Mouse (Mus musculus): ENCODE measurements around the gene Vmac. TPM values are rescaled to one million over a fixed set of nuclear protein-coding genes. Genes with fewer than 3 reads are reported as not detected.

Gene Vmac
- polyA plus RNA-seq, 1 experiment from 2014 or later = 18.1 TPM

- Histone ChIP-seq H3K4me2 (replicated peaks; ENCODE audit: low read depth, low read length) (no peak overlapping the region), H3K4me1 (replicated peaks; ENCODE audit: control insufficient read depth, insufficient read depth, low read length) (no peaks in the 10 kb centered on the region), H3K9ac (ENCODE audit: low read depth, low read length) (no peak overlapping the region), H3K36me3 (ENCODE audit: control insufficient read depth, insufficient read depth, low read length) (peaks cover 50% of the 10 kb centered on the region), H3K27me3 (ENCODE audit: control insufficient read depth, insufficient read depth, low read length) (no peaks in the 10 kb centered on the region), H3K9me3 (ENCODE audit: control insufficient read depth, low read length) (no peaks in the 10 kb centered on the region), H3K27ac (ENCODE audit: low read depth, low read length) (no peak overlapping the region), H3K4me3 (ENCODE audit: low read depth, low read length) (no peak overlapping the region)
- DNase-seq (ENCODE audit: low spot score) = no peak
- no peak for ATAC-seq (ENCODE audit: low FRiP score)
- WGBS = 93% methylated on average over 1 of the region's 1 CpGs
These were observed 11.3 kb downstream of the Vmac start for GRCm38 (mm10) chr17:56706515-56706914.

- H3K36me3 ChIP-seq (ENCODE audit: control insufficient read depth, insufficient read depth, low read length) = peaks cover 37% of the 10 kb centered on the region
These were observed 14.8 kb downstream of the Vmac start for GRCm38 (mm10) chr17:56703038-56703437.

GRCm38 (mm10) chr17:56700451-56700850, 17.4 kb downstream of the Vmac start:
- Histone ChIP-seq H3K4me2 (replicated peaks; ENCODE audit: low read depth, low read length) (no peak overlapping the region), H3K36me3 (ENCODE audit: control insufficient read depth, insufficient read depth, low read length) (peaks cover 30% of the 10 kb centered on the region), H3K9me3 (ENCODE audit: control insufficient read depth, low read length) (no peaks in the 10 kb centered on the region), H3K4me3 (ENCODE audit: low read depth, low read length) (no peak overlapping the region), H3K9ac (ENCODE audit: low read depth, low read length) (no peak overlapping the region), H3K27me3 (ENCODE audit: control insufficient read depth, insufficient read depth, low read length) (no peaks in the 10 kb centered on the region), H3K4me1 (replicated peaks; ENCODE audit: control insufficient read depth, insufficient read depth, low read length) (no peaks in the 10 kb centered on the region), H3K27ac (ENCODE audit: low read depth, low read length) (no peak overlapping the region)
- DNase-seq (ENCODE audit: low spot score) = no peak
- ATAC-seq (ENCODE audit: low FRiP score) = no peak
- WGBS = 83% methylated on average over 2 of the region's 2 CpGs

More at GRCm38 (mm10) chr17:56703038-56703437, 14.8 kb downstream of the Vmac start:
- no peak overlapping the region for H3K4me3 ChIP-seq (ENCODE audit: low read depth, low read length)
- H3K9ac ChIP-seq (ENCODE audit: low read depth, low read length) = no peak overlapping the region
- 86% methylated on average over 4 of the region's 4 CpGs for WGBS
- no peak overlapping the region for H3K4me2 ChIP-seq (replicated peaks; ENCODE audit: low read depth, low read length)
- H3K4me1 ChIP-seq (replicated peaks; ENCODE audit: control insufficient read depth, insufficient read depth, low read length) = no peaks in the 10 kb centered on the region
- H3K27ac ChIP-seq (ENCODE audit: low read depth, low read length) = no peak overlapping the region
- H3K9me3 ChIP-seq (ENCODE audit: control insufficient read depth, low read length) = no peaks in the 10 kb centered on the region
- no peaks in the 10 kb centered on the region for H3K27me3 ChIP-seq (ENCODE audit: control insufficient read depth, insufficient read depth, low read length)
- ATAC-seq (ENCODE audit: low FRiP score) (no peak), DNase-seq (ENCODE audit: low spot score) (no peak)

GRCm38 (mm10) chr17:56693851-56694310, 23.9 kb downstream of the Vmac start:
- H3K4me2 ChIP-seq (replicated peaks; ENCODE audit: low read depth, low read length) = no peak overlapping the region
- WGBS = 81% methylated on average over 6 of the region's 6 CpGs
- H3K9me3 ChIP-seq (ENCODE audit: control insufficient read depth, low read length) = no peaks in the 10 kb centered on the region
- DNase-seq (ENCODE audit: low spot score) (no peak), ATAC-seq (ENCODE audit: low FRiP score) (no peak)
- H3K36me3 ChIP-seq (ENCODE audit: control insufficient read depth, insufficient read depth, low read length) = peaks cover 28% of the 10 kb centered on the region
- H3K27ac ChIP-seq (ENCODE audit: low read depth, low read length) = no peak overlapping the region
- no peaks in the 10 kb centered on the region for H3K27me3 ChIP-seq (ENCODE audit: control insufficient read depth, insufficient read depth, low read length)
- no peak overlapping the region for H3K9ac ChIP-seq (ENCODE audit: low read depth, low read length)
- no peaks in the 10 kb centered on the region for H3K4me1 ChIP-seq (replicated peaks; ENCODE audit: control insufficient read depth, insufficient read depth, low read length)
- H3K4me3 ChIP-seq (ENCODE audit: low read depth, low read length) = no peak overlapping the region

GRCm38 (mm10) chr17:56693395-56693794, 24.4 kb downstream of the Vmac start:
- peaks cover 25% of the 10 kb centered on the region for H3K36me3 ChIP-seq (ENCODE audit: control insufficient read depth, insufficient read depth, low read length)
- H3K4me2 ChIP-seq (replicated peaks; ENCODE audit: low read depth, low read length) = no peak overlapping the region
- 73% methylated on average over 1 of the region's 1 CpGs for WGBS
- no peaks in the 10 kb centered on the region for H3K27me3 ChIP-seq (ENCODE audit: control insufficient read depth, insufficient read depth, low read length)
- H3K27ac ChIP-seq (ENCODE audit: low read depth, low read length) = no peak overlapping the region
- no peak for DNase-seq (ENCODE audit: low spot score)
- H3K4me3 ChIP-seq (ENCODE audit: low read depth, low read length) = no peak overlapping the region
- no peak overlapping the region for H3K9ac ChIP-seq (ENCODE audit: low read depth, low read length)
- ATAC-seq (ENCODE audit: low FRiP score) = no peak
- no peaks in the 10 kb centered on the region for H3K9me3 ChIP-seq (ENCODE audit: control insufficient read depth, low read length)
- no peaks in the 10 kb centered on the region for H3K4me1 ChIP-seq (replicated peaks; ENCODE audit: control insufficient read depth, insufficient read depth, low read length)

GRCm38 (mm10) chr17:56688689-56689088, 29.1 kb downstream of the Vmac start:
- WGBS = 85% methylated on average over 2 of the region's 2 CpGs

GRCm38 (mm10) chr17:56688045-56688444, 29.8 kb downstream of the Vmac start:
- ATAC-seq (ENCODE audit: low FRiP score) = no peak
- no peak for DNase-seq (ENCODE audit: low spot score)
- H3K9ac ChIP-seq (ENCODE audit: low read depth, low read length) = no peak overlapping the region
- no peaks in the 10 kb centered on the region for H3K9me3 ChIP-seq (ENCODE audit: control insufficient read depth, low read length)
- H3K27ac ChIP-seq (ENCODE audit: low read depth, low read length) = no peak overlapping the region
- no peaks in the 10 kb centered on the region for H3K27me3 ChIP-seq (ENCODE audit: control insufficient read depth, insufficient read depth, low read length)
- peaks cover 15% of the 10 kb centered on the region; the same call in 1 of the 2 replicates for H3K36me3 ChIP-seq (ENCODE audit: control insufficient read depth, insufficient read depth, low read length)
- no peak overlapping the region for H3K4me2 ChIP-seq (replicated peaks; ENCODE audit: low read depth, low read length)
- H3K4me1 ChIP-seq (replicated peaks; ENCODE audit: control insufficient read depth, insufficient read depth, low read length) = no peaks in the 10 kb centered on the region
- no peak overlapping the region for H3K4me3 ChIP-seq (ENCODE audit: low read depth, low read length)

More at GRCm38 (mm10) chr17:56688689-56689088, 29.1 kb downstream of the Vmac start:
- DNase-seq (ENCODE audit: low spot score) = no peak
- Histone ChIP-seq H3K27me3 (ENCODE audit: control insufficient read depth, insufficient read depth, low read length) (no peaks in the 10 kb centered on the region), H3K27ac (ENCODE audit: low read depth, low read length) (no peak overlapping the region), H3K4me2 (replicated peaks; ENCODE audit: low read depth, low read length) (no peak overlapping the region), H3K36me3 (ENCODE audit: control insufficient read depth, insufficient read depth, low read length) (peaks cover 16% of the 10 kb centered on the region; the same call in 1 of the 2 replicates), H3K4me1 (replicated peaks; ENCODE audit: control insufficient read depth, insufficient read depth, low read length) (no peaks in the 10 kb centered on the region), H3K9ac (ENCODE audit: low read depth, low read length) (no peak overlapping the region), H3K9me3 (ENCODE audit: control insufficient read depth, low read length) (no peaks in the 10 kb centered on the region), H3K4me3 (ENCODE audit: low read depth, low read length) (no peak overlapping the region)
- ATAC-seq (ENCODE audit: low FRiP score) = no peak

GRCm38 (mm10) chr17:56686801-56687200, 31.0 kb downstream of the Vmac start:
- no peaks in the 10 kb centered on the region for H3K4me1 ChIP-seq (replicated peaks; ENCODE audit: control insufficient read depth, insufficient read depth, low read length)
- no peak overlapping the region for H3K4me2 ChIP-seq (replicated peaks; ENCODE audit: low read depth, low read length)
- no peak for ATAC-seq (ENCODE audit: low FRiP score)
- H3K9me3 ChIP-seq (ENCODE audit: control insufficient read depth, low read length) = no peaks in the 10 kb centered on the region
- H3K36me3 ChIP-seq (ENCODE audit: control insufficient read depth, insufficient read depth, low read length) = 0 out of 2 replicates have a peak, but pooled peaks cover 8% of the 10 kb centered on the region
- WGBS = 92% methylated on average over 4 of the region's 4 CpGs
- no peak overlapping the region for H3K4me3 ChIP-seq (ENCODE audit: low read depth, low read length)
- no peak for DNase-seq (ENCODE audit: low spot score)
- H3K27me3 ChIP-seq (ENCODE audit: control insufficient read depth, insufficient read depth, low read length) = no peaks in the 10 kb centered on the region
- no peak overlapping the region for H3K27ac ChIP-seq (ENCODE audit: low read depth, low read length)
- H3K9ac ChIP-seq (ENCODE audit: low read depth, low read length) = no peak overlapping the region

GRCm38 (mm10) chr17:56684649-56685048, 33.2 kb downstream of the Vmac start:
- no peaks in the 10 kb centered on the region for H3K4me1 ChIP-seq (replicated peaks; ENCODE audit: control insufficient read depth, insufficient read depth, low read length)
- no peak overlapping the region for H3K4me2 ChIP-seq (replicated peaks; ENCODE audit: low read depth, low read length)
- WGBS = 94% methylated on average over 2 of the region's 2 CpGs
- H3K9me3 ChIP-seq (ENCODE audit: control insufficient read depth, low read length) = no peaks in the 10 kb centered on the region
- no peaks in the 10 kb centered on the region for H3K27me3 ChIP-seq (ENCODE audit: control insufficient read depth, insufficient read depth, low read length)
- no peak overlapping the region for H3K4me3 ChIP-seq (ENCODE audit: low read depth, low read length)
- DNase-seq (ENCODE audit: low spot score) = no peak
- no peak overlapping the region for H3K27ac ChIP-seq (ENCODE audit: low read depth, low read length)
- 0 out of 2 replicates have a peak, but pooled peaks cover 8% of the 10 kb centered on the region for H3K36me3 ChIP-seq (ENCODE audit: control insufficient read depth, insufficient read depth, low read length)
- no peak for ATAC-seq (ENCODE audit: low FRiP score)
- no peak overlapping the region for H3K9ac ChIP-seq (ENCODE audit: low read depth, low read length)
